Mouse (Mus musculus): ENCODE measurements around the gene Bex4. TPM values are rescaled to one million over a fixed set of nuclear protein-coding genes. Genes with fewer than 3 reads are reported as not detected.
A peak's percentile ranks its signal among the peaks of the same experiment; 100 is the strongest.
"Not testable (repeated sequence)": the region's sequence is repeated elsewhere in the genome, so short reads cannot be mapped to it uniquely, and the experiment has no call there.

The Bex4 gene
- 123 and 138 TPM in 2 replicates for polyA plus RNA-seq (2014; fragmentation: Nextera tagmentation; extraction: Ambion mirVana)

- Histone ChIP-seq H3K9ac (ENCODE audit: low read length) (peak within 1 kb of the TSS; percentile 51), H3K4me2 (ENCODE audit: low read length) (peak within 1 kb of the TSS; percentile 48), H3K4me3 (ENCODE audit: low read depth, low read length) (peak within 1 kb of the TSS; percentile 31)
- H3K36me3 ChIP-seq (ENCODE audit: control insufficient read depth, insufficient read depth, low read length); H3K27me3 ChIP-seq (replicated peaks; ENCODE audit: control insufficient read depth, insufficient read depth, low read length); H3K9me3 ChIP-seq (replicated peaks; ENCODE audit: control insufficient read depth, low read length); DNase-seq (ENCODE audit: low spot score); H3K4me1 ChIP-seq (ENCODE audit: control insufficient read depth, insufficient read depth, low read length); H3K27ac ChIP-seq (ENCODE audit: low read depth, low read length): not testable (repeated sequence)
- peak; percentile 96 for ATAC-seq
- whole genome bisulfite sequencing: 29% methylated on average over 22 of the region's 64 CpGs
These were observed at the start of gene Bex4 for GRCm38 (mm10) chrX:136138827-136139639. Gene Bex4 (plus strand): TSS chrX:136138996.

DNA sequence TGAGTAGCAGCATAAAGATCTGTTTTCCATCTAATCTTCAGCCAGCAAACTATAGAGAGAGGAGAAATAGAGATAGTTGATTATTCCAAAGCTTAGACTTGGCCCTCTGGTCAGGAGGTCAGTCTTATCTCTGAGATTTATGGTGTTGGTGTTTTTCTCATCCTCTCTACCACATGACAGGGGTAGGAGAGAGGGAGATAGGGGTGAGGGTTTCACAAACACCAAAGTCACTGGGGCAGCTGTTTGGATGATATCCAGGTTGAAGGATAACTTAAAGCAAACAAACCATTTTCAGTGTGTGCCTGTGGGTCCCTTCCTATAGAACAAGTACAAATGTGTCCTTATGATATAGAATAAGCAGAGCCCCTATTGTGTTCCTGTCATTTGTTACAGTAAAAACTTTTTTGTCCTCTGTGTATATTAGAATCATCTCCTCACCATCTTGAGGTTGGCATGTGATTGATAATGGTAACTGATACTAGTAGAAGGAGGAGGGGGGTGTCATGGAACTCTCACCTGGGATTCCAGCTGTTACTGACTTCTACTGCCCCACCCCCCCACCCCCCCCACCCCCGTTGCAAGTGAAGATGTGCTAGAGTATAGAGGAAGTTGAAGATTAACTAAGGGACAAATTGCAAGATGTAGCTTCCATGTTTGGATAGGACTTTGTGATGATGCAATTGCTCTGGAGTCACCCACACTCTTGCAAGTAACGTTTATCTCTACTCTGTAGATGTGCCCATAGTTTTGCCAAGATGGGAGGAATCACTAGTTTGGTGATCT, 46.1 kb upstream of the Bex4 start:
- H3K9ac ChIP-seq (ENCODE audit: low read length): no peak overlapping the region
- H3K4me3 ChIP-seq (ENCODE audit: low read depth, low read length): no peak overlapping the region
- no peak overlapping the region for H3K4me2 ChIP-seq (ENCODE audit: low read length)
- H3K36me3 ChIP-seq (ENCODE audit: control insufficient read depth, insufficient read depth, low read length): no peaks in the 10 kb centered on the region
- no peaks in the 10 kb centered on the region for H3K4me1 ChIP-seq (ENCODE audit: control insufficient read depth, insufficient read depth, low read length)
- ATAC-seq (no peak), DNase-seq (ENCODE audit: low spot score) (no peak)
- 61% methylated on average over 2 of the region's 2 CpGs for WGBS
- no peak overlapping the region for H3K27ac ChIP-seq (ENCODE audit: low read depth, low read length)
- H3K9me3 ChIP-seq (replicated peaks; ENCODE audit: control insufficient read depth, low read length): no peaks in the 10 kb centered on the region
- no peaks in the 10 kb centered on the region for H3K27me3 ChIP-seq (replicated peaks; ENCODE audit: control insufficient read depth, insufficient read depth, low read length)

GRCm38 (mm10) chrX:136094421-136094820, 44.4 kb upstream of the Bex4 start:
- Histone ChIP-seq H3K4me3 (ENCODE audit: low read depth, low read length) (no peak overlapping the region), H3K36me3 (ENCODE audit: control insufficient read depth, insufficient read depth, low read length) (no peaks in the 10 kb centered on the region), H3K27me3 (replicated peaks; ENCODE audit: control insufficient read depth, insufficient read depth, low read length) (no peaks in the 10 kb centered on the region), H3K4me1 (ENCODE audit: control insufficient read depth, insufficient read depth, low read length) (no peaks in the 10 kb centered on the region), H3K9ac (ENCODE audit: low read length) (no peak overlapping the region), H3K4me2 (ENCODE audit: low read length) (no peak overlapping the region), H3K27ac (ENCODE audit: low read depth, low read length) (no peak overlapping the region), H3K9me3 (replicated peaks; ENCODE audit: control insufficient read depth, low read length) (no peaks in the 10 kb centered on the region)
- DNase-seq (ENCODE audit: low spot score) (peak; percentile 53), ATAC-seq (peak; percentile 60; the same call in 1 of the 2 replicates)
- 53% methylated on average over 2 of the region's 2 CpGs for WGBS

- 0 out of 2 replicates have a peak overlapping the region, but pooled peaks have one; percentile 1 for H3K27ac ChIP-seq (ENCODE audit: low read depth, low read length)
- H3K4me2 ChIP-seq (ENCODE audit: low read length): no peak overlapping the region
- no peaks in the 10 kb centered on the region for H3K9me3 ChIP-seq (replicated peaks; ENCODE audit: control insufficient read depth, low read length)
- ATAC-seq: peak; percentile 68; the same call in 1 of the 2 replicates
- no peak overlapping the region for H3K9ac ChIP-seq (ENCODE audit: low read length)
- H3K4me3 ChIP-seq (ENCODE audit: low read depth, low read length): no peak overlapping the region
- peak; percentile 55 for DNase-seq (ENCODE audit: low spot score)
- H3K4me1 ChIP-seq (ENCODE audit: control insufficient read depth, insufficient read depth, low read length): no peaks in the 10 kb centered on the region
- H3K27me3 ChIP-seq (replicated peaks; ENCODE audit: control insufficient read depth, insufficient read depth, low read length): no peaks in the 10 kb centered on the region
- 51% methylated on average over 4 of the region's 4 CpGs for WGBS
- no peaks in the 10 kb centered on the region for H3K36me3 ChIP-seq (ENCODE audit: control insufficient read depth, insufficient read depth, low read length)
These were observed 34.6 kb upstream of the Bex4 start for GRCm38 (mm10) chrX:136104046-136104723.

GRCm38 (mm10) chrX:136104724-136105088, 34.1 kb upstream of the Bex4 start:
- Histone ChIP-seq H3K4me3 (ENCODE audit: low read depth, low read length) (no peak overlapping the region), H3K27me3 (replicated peaks; ENCODE audit: control insufficient read depth, insufficient read depth, low read length) (no peaks in the 10 kb centered on the region), H3K27ac (ENCODE audit: low read depth, low read length) (no peak overlapping the region; the same call in 1 of the 2 replicates), H3K9ac (ENCODE audit: low read length) (no peak overlapping the region), H3K4me1 (ENCODE audit: control insufficient read depth, insufficient read depth, low read length) (no peaks in the 10 kb centered on the region), H3K4me2 (ENCODE audit: low read length) (no peak overlapping the region), H3K36me3 (ENCODE audit: control insufficient read depth, insufficient read depth, low read length) (no peaks in the 10 kb centered on the region), H3K9me3 (replicated peaks; ENCODE audit: control insufficient read depth, low read length) (no peaks in the 10 kb centered on the region)
- WGBS: 40% methylated on average over 3 of the region's 3 CpGs
- peak; percentile 45 for DNase-seq (ENCODE audit: low spot score)
- peak; percentile 52; the same call in 1 of the 2 replicates for ATAC-seq

DNA sequence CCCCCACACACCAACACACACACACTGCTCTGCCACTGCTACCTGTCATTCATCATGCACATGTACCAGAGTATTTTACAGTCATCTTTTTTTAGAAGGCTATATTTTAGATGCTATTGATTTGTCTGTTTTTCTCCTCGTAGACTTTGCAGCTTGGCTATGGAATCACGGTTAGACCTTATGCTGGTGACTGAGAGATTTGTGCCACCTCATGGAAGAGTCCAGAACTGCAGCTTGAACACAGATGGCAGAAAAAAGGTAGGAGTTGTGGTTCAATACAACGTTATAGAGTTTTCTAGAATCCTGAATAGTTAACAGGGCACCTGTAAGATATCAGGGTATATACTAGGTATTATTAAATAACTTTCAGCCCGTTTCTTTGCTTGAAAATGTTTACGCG, 30.9 kb upstream of the Bex4 start:
- H3K9me3 ChIP-seq (replicated peaks; ENCODE audit: control insufficient read depth, low read length): no peaks in the 10 kb centered on the region
- no peaks in the 10 kb centered on the region; the same call in 1 of the 2 replicates for H3K27me3 ChIP-seq (replicated peaks; ENCODE audit: control insufficient read depth, insufficient read depth, low read length)
- DNase-seq (ENCODE audit: low spot score): peak; percentile 71
- H3K27ac ChIP-seq (ENCODE audit: low read depth, low read length): no peak overlapping the region
- H3K4me2 ChIP-seq (ENCODE audit: low read length): no peak overlapping the region
- H3K9ac ChIP-seq (ENCODE audit: low read length): no peak overlapping the region
- no peak overlapping the region for H3K4me3 ChIP-seq (ENCODE audit: low read depth, low read length)
- 52% methylated on average over 6 of the region's 6 CpGs for WGBS
- peak; percentile 42; the same call in 1 of the 2 replicates for ATAC-seq
- no peaks in the 10 kb centered on the region for H3K36me3 ChIP-seq (ENCODE audit: control insufficient read depth, insufficient read depth, low read length)
- H3K4me1 ChIP-seq (ENCODE audit: control insufficient read depth, insufficient read depth, low read length): no peaks in the 10 kb centered on the region

DNA sequence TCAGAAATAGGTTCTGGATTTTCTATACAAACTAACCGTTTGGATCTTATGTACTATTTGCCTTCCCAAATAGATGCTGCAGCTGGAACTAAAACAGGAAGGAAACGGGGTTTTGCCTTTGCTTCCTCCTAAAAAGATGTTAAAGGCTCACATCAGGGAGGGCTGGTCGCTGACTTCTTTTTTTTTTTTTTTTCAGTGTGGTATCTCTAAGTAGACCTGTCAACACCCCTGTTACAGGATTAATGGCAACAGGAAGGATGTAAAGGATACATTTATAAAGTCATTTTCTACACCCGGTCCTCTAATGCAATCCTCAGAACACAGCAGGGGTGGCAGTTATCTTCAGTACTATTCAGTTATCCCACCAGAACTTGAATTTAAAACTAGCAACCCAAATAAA, 23.8 kb upstream of the Bex4 start:
- ATAC-seq: no peak

DNA sequence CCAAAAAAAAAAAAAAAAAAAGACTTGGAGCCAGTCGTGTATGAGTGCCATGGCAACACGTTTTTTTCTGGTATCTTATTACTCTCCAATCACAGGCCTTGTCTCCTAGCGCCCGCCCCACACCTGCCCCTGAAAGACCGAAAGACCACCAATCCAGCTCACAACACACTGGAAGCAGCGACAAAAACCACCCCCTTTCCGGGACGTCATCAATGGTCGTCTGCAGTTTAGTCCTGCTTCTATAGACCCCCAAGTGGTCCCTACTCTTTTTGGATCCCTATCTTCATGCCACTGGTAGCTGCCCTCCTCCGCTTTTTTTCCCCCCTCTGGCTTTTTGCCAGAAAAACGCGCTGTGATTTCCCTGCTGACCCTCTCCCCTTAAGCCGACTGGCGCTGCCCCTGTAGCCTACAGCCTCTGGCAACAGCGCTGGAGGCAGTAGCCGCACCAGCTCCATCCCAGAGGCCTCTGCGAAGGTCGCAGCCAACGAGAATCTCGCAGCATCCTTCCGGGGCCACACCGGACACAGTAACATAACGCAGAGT, 23.3 kb upstream of the Bex4 start:
- no peaks in the 10 kb centered on the region for H3K27me3 ChIP-seq (replicated peaks; ENCODE audit: control insufficient read depth, insufficient read depth, low read length)
- no peaks in the 10 kb centered on the region for H3K36me3 ChIP-seq (ENCODE audit: control insufficient read depth, insufficient read depth, low read length)
- peak; percentile 99 for ATAC-seq
- peak overlapping the region; percentile 25 for H3K4me3 ChIP-seq (ENCODE audit: low read depth, low read length)
- no peaks in the 10 kb centered on the region for H3K9me3 ChIP-seq (replicated peaks; ENCODE audit: control insufficient read depth, low read length)
- WGBS: 27% methylated on average over 23 of the region's 23 CpGs
- no peaks in the 10 kb centered on the region for H3K4me1 ChIP-seq (ENCODE audit: control insufficient read depth, insufficient read depth, low read length)
- H3K4me2 ChIP-seq (ENCODE audit: low read length): peak overlapping the region; percentile 52
- peak overlapping the region; percentile 54 for H3K9ac ChIP-seq (ENCODE audit: low read length)
- DNase-seq (ENCODE audit: low spot score): peak; percentile 94
- peak overlapping the region; percentile 53 for H3K27ac ChIP-seq (ENCODE audit: low read depth, low read length)

More for the DNA sequence above, 23.8 kb upstream of the Bex4 start:
- DNase-seq (ENCODE audit: low spot score): no peak
- 45% methylated on average over 4 of the region's 4 CpGs for WGBS
- Histone ChIP-seq H3K4me3 (ENCODE audit: low read depth, low read length) (0 out of 2 replicates have a peak overlapping the region, but pooled peaks have one; percentile 25), H3K9ac (ENCODE audit: low read length) (no peak overlapping the region), H3K27me3 (replicated peaks; ENCODE audit: control insufficient read depth, insufficient read depth, low read length) (no peaks in the 10 kb centered on the region; the same call in 1 of the 2 replicates), H3K27ac (ENCODE audit: low read depth, low read length) (no peak overlapping the region), H3K9me3 (replicated peaks; ENCODE audit: control insufficient read depth, low read length) (no peaks in the 10 kb centered on the region), H3K36me3 (ENCODE audit: control insufficient read depth, insufficient read depth, low read length) (no peaks in the 10 kb centered on the region), H3K4me2 (ENCODE audit: low read length) (peak overlapping the region; percentile 39), H3K4me1 (ENCODE audit: control insufficient read depth, insufficient read depth, low read length) (no peaks in the 10 kb centered on the region)

Data from forebrain, embryonic 14.5 days (tissue).